Mouse (Mus musculus) lung, postnatal 25 days (tissue): ENCODE results near the gene Ccdc171.
"Not testable (repeated sequence)": the region's sequence is repeated elsewhere in the genome, so short reads cannot be mapped to it uniquely, and the experiment has no call there.

Source experiments
- DNase-seq: peaks from one replicate; pipeline ENCODE4 v3.0.0; 2022; ENCODE audit warnings: low spot score

Gene Ccdc171

GRCm38 (mm10) chr4:83657021-83657420 is 131.7 kb downstream of the Ccdc171 start:
- no peak for DNase-seq

- DNase-seq = no peak
These were observed 133.1 kb downstream of the Ccdc171 start for GRCm38 (mm10) chr4:83658415-83658814.

- no peak for DNase-seq
These were observed 134.1 kb downstream of the Ccdc171 start for GRCm38 (mm10) chr4:83659411-83659810.

- DNase-seq = no peak
These were observed 136.3 kb downstream of the Ccdc171 start for GRCm38 (mm10) chr4:83661519-83662271.

GRCm38 (mm10) chr4:83662301-83662700 is 137.0 kb downstream of the Ccdc171 start:
- no peak for DNase-seq

- no peak for DNase-seq
These were observed 144.2 kb downstream of the Ccdc171 start for GRCm38 (mm10) chr4:83669552-83669951.

- DNase-seq = not testable (repeated sequence)
These were observed 150.0 kb downstream of the Ccdc171 start for GRCm38 (mm10) chr4:83675308-83675707.

- no peak for DNase-seq
These were observed 151.1 kb downstream of the Ccdc171 start for GRCm38 (mm10) chr4:83676444-83676843.

GRCm38 (mm10) chr4:83681081-83681480 is 155.7 kb downstream of the Ccdc171 start:
- DNase-seq = no peak

- DNase-seq = no peak
These were observed 157.5 kb downstream of the Ccdc171 start for GRCm38 (mm10) chr4:83682866-83683265.

GRCm38 (mm10) chr4:83700190-83700589 is 174.8 kb downstream of the Ccdc171 start:
- DNase-seq = peak; percentile 2

- DNase-seq = no peak
These were observed 191.7 kb downstream of the Ccdc171 start for GRCm38 (mm10) chr4:83716996-83717395.

GRCm38 (mm10) chr4:83719816-83720215 is 194.5 kb downstream of the Ccdc171 start:
- no peak for DNase-seq

GRCm38 (mm10) chr4:83725136-83725535 is 199.8 kb downstream of the Ccdc171 start:
- no peak for DNase-seq

GRCm38 (mm10) chr4:83739137-83739890 is 214.0 kb downstream of the Ccdc171 start:
- no peak for DNase-seq

GRCm38 (mm10) chr4:83739891-83740277 is 214.5 kb downstream of the Ccdc171 start:
- no peak for DNase-seq

GRCm38 (mm10) chr4:83742806-83743460 is 217.6 kb downstream of the Ccdc171 start:
- DNase-seq = no peak

- no peak for DNase-seq
These were observed 249.8 kb downstream of the Ccdc171 start for GRCm38 (mm10) chr4:83775136-83775535.

- no peak for DNase-seq
These were observed 254.7 kb downstream of the Ccdc171 start for GRCm38 (mm10) chr4:83780044-83780443.

- no peak for DNase-seq
These were observed 259.8 kb downstream of the Ccdc171 start for GRCm38 (mm10) chr4:83785115-83785514.

- no peak for DNase-seq
These were observed 266.5 kb downstream of the Ccdc171 start for GRCm38 (mm10) chr4:83791811-83792210.

- peak; percentile 14 for DNase-seq
These were observed 269.1 kb downstream of the Ccdc171 start for GRCm38 (mm10) chr4:83794315-83794922.
